Comparison of ENCODE assay signal across 8 mouse cellular contexts in the genomic region with DNA sequence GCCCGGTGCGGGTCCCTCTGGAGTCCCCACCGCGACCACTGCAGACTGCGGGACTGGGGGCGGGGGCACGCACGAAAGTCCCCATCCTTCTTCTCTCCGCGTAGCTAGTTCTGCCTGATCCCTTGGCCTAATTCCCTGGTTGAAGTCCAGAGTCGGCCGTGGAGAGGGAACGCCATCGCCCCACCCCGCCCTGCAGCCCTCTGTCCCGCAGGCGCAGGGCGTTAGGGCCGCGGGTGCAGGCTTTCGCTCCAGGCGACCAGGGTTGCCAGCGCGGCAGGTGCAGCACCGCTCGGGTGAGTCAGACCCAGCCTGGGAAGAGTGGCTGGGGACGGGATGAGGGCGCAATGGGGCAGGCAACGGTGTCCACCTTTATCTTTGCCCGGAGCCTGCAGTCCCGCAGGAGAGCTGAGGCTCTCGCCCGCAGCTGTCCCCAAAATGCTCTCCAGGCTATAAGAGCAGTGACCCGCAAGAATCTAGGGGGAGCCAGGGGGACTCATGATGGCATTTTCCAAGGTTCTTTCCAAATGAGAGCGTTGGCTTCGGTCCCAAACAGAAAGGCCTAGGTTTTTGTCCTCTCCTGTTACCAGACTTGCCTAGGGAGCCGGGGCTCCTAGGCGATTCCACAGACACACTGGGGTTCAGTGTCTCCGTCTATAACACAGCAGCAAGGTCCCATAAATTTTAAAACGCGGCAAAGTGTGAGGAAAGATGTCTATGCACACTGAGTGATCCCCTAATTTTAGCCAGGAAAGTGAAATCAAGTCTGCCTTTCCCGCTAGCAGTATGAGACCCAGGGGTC. TPM values are rescaled to one million over a fixed set of nuclear protein-coding genes. Genes with fewer than 3 reads are reported as not detected.
DNase-seq lines count a peak whose midpoint lies in the region; ATAC-seq and TF ChIP-seq lines count a peak whose summit lies in the region.

Pigz (plus strand) TSS at position 101 of the 799 bp plus-strand sequence.

- peak within 1 kb of the TSS; percentile 95 for H3K4me2 ChIP-seq in heart, embryonic 16.5 days (ENCODE audit: low read depth, low read length)
- peak within 1 kb of the TSS; percentile 74 for H3K4me2 ChIP-seq in liver, embryonic 16.5 days (ENCODE audit: low read depth, low read length)

- WGBS in forebrain, embryonic 10.5 days, result 4% methylated on average over 42 of the region's 42 CpGs
- 11% methylated on average over 42 of the region's 42 CpGs for WGBS in heart, embryonic 16.5 days
- 9% methylated on average over 42 of the region's 42 CpGs for WGBS in liver, embryonic 16.5 days (ENCODE audit: insufficient replicate concordance)
- 10% methylated on average over 42 of the region's 42 CpGs for WGBS in olfactory bulb, adult 2 months

- H3K4me3 ChIP-seq in E14TG2a.4 (replicated peaks; ENCODE audit: low read length), result peak within 1 kb of the TSS; percentile 83
- H3K4me3 ChIP-seq in forebrain, embryonic 10.5 days, result peak within 1 kb of the TSS; percentile 57
- peak within 1 kb of the TSS; percentile 65 for H3K4me3 ChIP-seq in heart, embryonic 16.5 days (ENCODE audit: low read length)
- peak within 1 kb of the TSS; percentile 59 for H3K4me3 ChIP-seq in liver, embryonic 16.5 days (ENCODE audit: low read depth, low read length)
- H3K4me3 ChIP-seq in olfactory bulb, adult 2 months (ENCODE audit: insufficient read depth, low read depth, low read length), result peak within 1 kb of the TSS; percentile 52

- no peak for TF ChIP-seq POLR2A in olfactory bulb, adult 2 months (IDR thresholded peaks at IDR 0.05; ENCODE audit: insufficient read depth, low read depth, low read length)

- H3K9me3 ChIP-seq in E14TG2a.4 (ENCODE audit: low read length), result no peaks in the 10 kb centered on the region
- H3K9me3 ChIP-seq in forebrain, embryonic 10.5 days, result no peaks in the 10 kb centered on the region
- no peaks in the 10 kb centered on the region; the same call in 1 of the 2 replicates for H3K9me3 ChIP-seq in heart, embryonic 16.5 days (replicated peaks; ENCODE audit: control insufficient read depth, low read length)
- no peaks in the 10 kb centered on the region for H3K9me3 ChIP-seq in liver, embryonic 16.5 days (replicated peaks; ENCODE audit: control insufficient read depth, low read length)

- H3K27me3 ChIP-seq in E14TG2a.4 (ENCODE audit: insufficient read depth, low read length), result peaks cover 61% of the 10 kb centered on the region
- peaks cover 76% of the 10 kb centered on the region for H3K27me3 ChIP-seq in forebrain, embryonic 10.5 days (ENCODE audit: poor library complexity, severe bottlenecking)
- peaks cover 24% of the 10 kb centered on the region for H3K27me3 ChIP-seq in heart, embryonic 16.5 days (ENCODE audit: control insufficient read depth, insufficient read depth, low read length)
- peaks cover 49% of the 10 kb centered on the region for H3K27me3 ChIP-seq in liver, embryonic 16.5 days (ENCODE audit: control insufficient read depth, insufficient read depth, low read depth, low read length)

- TF ChIP-seq CTCF in E14TG2a.4 (conservative IDR thresholded peaks at IDR 0.05; ENCODE audit: low read length), result no peak
- TF ChIP-seq CTCF in olfactory bulb, adult 2 months (IDR thresholded peaks at IDR 0.05; ENCODE audit: insufficient read depth, low read depth, low read length), result no peak

- peak; percentile 70 for DNase-seq in adrenal gland, postnatal 14 days
- peak; percentile 43 for DNase-seq in forebrain, embryonic 10.5 days (ENCODE audit: extremely low spot score, low spot score)
- DNase-seq in kidney, postnatal 14 days, result peak; percentile 54

- no peak for ATAC-seq in heart, embryonic 16.5 days (replicated peaks; ENCODE audit: extremely low read depth, insufficient read depth, low FRiP score)
- ATAC-seq in liver, embryonic 16.5 days (ENCODE audit: low read depth), result 0 out of 2 replicates have a peak, but pooled peaks have one; percentile 15
- ATAC-seq in megakaryocyte progenitor cell, adult 5-6 weeks (replicated peaks; ENCODE audit: poor library complexity), result no peak

- H3K4me1 ChIP-seq in E14TG2a.4 (replicated peaks; ENCODE audit: low read depth, low read length), result peaks cover 65% of the 10 kb centered on the region
- peaks cover 50% of the 10 kb centered on the region for H3K4me1 ChIP-seq in forebrain, embryonic 10.5 days
- H3K4me1 ChIP-seq in heart, embryonic 16.5 days (ENCODE audit: control insufficient read depth, insufficient read depth, low read length), result peaks cover 16% of the 10 kb centered on the region
- peaks cover 8% of the 10 kb centered on the region for H3K4me1 ChIP-seq in liver, embryonic 16.5 days (ENCODE audit: control insufficient read depth, low read depth, low read length)
- H3K4me1 ChIP-seq in olfactory bulb, adult 2 months (ENCODE audit: control insufficient read depth, insufficient read depth, low read length), result peaks cover 26% of the 10 kb centered on the region

- no peaks in the 10 kb centered on the region for H3K36me3 ChIP-seq in E14TG2a.4 (ENCODE audit: insufficient read depth, low read length)
- H3K36me3 ChIP-seq in forebrain, embryonic 10.5 days (replicated peaks), result no peaks in the 10 kb centered on the region
- no peaks in the 10 kb centered on the region for H3K36me3 ChIP-seq in heart, embryonic 16.5 days (ENCODE audit: control insufficient read depth, insufficient read depth)
- H3K36me3 ChIP-seq in liver, embryonic 16.5 days (ENCODE audit: control insufficient read depth, insufficient read depth), result no peaks in the 10 kb centered on the region

- H3K27ac ChIP-seq in forebrain, embryonic 10.5 days, result peak within 1 kb of the TSS; percentile 84
- peak within 1 kb of the TSS; percentile 38 for H3K27ac ChIP-seq in heart, embryonic 16.5 days (ENCODE audit: low read length)
- H3K27ac ChIP-seq in liver, embryonic 16.5 days (ENCODE audit: low read length), result no peak within 1 kb of the TSS
- peak within 1 kb of the TSS; percentile 86 for H3K27ac ChIP-seq in olfactory bulb, adult 2 months (ENCODE audit: insufficient read depth, low read depth, low read length)

- peak within 1 kb of the TSS; percentile 76 for H3K9ac ChIP-seq in heart, embryonic 16.5 days (ENCODE audit: low read length)
- peak within 1 kb of the TSS; percentile 44; the same call in 1 of the 2 replicates for H3K9ac ChIP-seq in liver, embryonic 16.5 days (ENCODE audit: low read depth, low read length)

RNA-seq across cellular contexts. Expression of gene Pigz, which starts in this region (rescaled TPM):
- 1.1 and 1.3 TPM in 2 replicates for total RNA-seq in adrenal gland, postnatal 14 days (2021)
- polyA plus RNA-seq in forebrain, embryonic 10.5 days (2016; fragmentation: Nextera tagmentation; extraction: Ambion mirVana), result 1.0 and 1.4 TPM in 2 replicates
- 0.71 and 1.4 TPM in 2 replicates for polyA plus RNA-seq in heart, embryonic 16.5 days (2015; fragmentation: Nextera tagmentation; extraction: Ambion mirVana)
- 0.37 and 0.48 TPM in 2 replicates for polyA plus RNA-seq in liver, embryonic 16.5 days (2015; fragmentation: Nextera tagmentation; extraction: Ambion mirVana)
- polyA plus RNA-seq in olfactory bulb, adult 2 months (2012; ENCODE audit: insufficient read depth, insufficient read length, low replicate concordance, missing spikeins), result not detected in 2 replicates
- not detected in 2 replicates for total RNA-seq in megakaryocyte progenitor cell, adult 5-6 weeks (2015)
- not detected in 2 replicates for total RNA-seq in megakaryocyte progenitor cell, adult 5-6 weeks (2017)

Comparison
In these comparisons a context has a peak if more than half of its experiments do, and no peak if none do; other contexts are left out.
1. Peak in ATAC-seq, H3K4me3 ChIP-seq, H3K9ac ChIP-seq and H3K4me2 ChIP-seq in liver, embryonic 16.5 days; RNA of the gene not detected or under 1 TPM.